Mouse (Mus musculus) embryonic facial prominence, embryonic 10.5 days (tissue): ENCODE measurements around the gene Lrrc75b. TPM values are rescaled to one million over a fixed set of nuclear protein-coding genes. Genes with fewer than 3 reads are reported as not detected.
A peak's percentile ranks its signal among the peaks of the same experiment; 100 is the strongest.
"Not testable (repeated sequence)": the region's sequence is repeated elsewhere in the genome, so short reads cannot be mapped to it uniquely, and the experiment has no call there.

Source experiments
- DNase-seq: peaks from one replicate; pipeline ENCODE4 v3.0.0-alpha.2; 2017; ENCODE audit warnings: low spot score
- H3K27ac ChIP-seq: fragments of 300-500 bp; sonication (generic); replicated peaks from 2 replicates; pipeline ENCODE4 v1.5.1; 2016; ENCODE audit warnings: mild to moderate bottlenecking
- H3K27me3 ChIP-seq: fragments of 300-500 bp; sonication (generic); replicated peaks from 2 replicates; pipeline ENCODE4 v1.6.1; 2016; ENCODE audit warnings: low read depth, mild to moderate bottlenecking; ENCODE audit not compliant: poor library complexity, severe bottlenecking
- H3K36me3 ChIP-seq: fragments of 300-500 bp; sonication (generic); replicated peaks from 2 replicates; pipeline ENCODE4 v1.6.1; 2016; ENCODE audit warnings: mild to moderate bottlenecking, moderate library complexity
- H3K4me1 ChIP-seq: fragments of 300-500 bp; sonication (generic); 2 replicates; pipeline ENCODE4 v1.6.1; 2016
- H3K4me3 ChIP-seq: fragments of 300-500 bp; sonication (generic); 2 replicates; pipeline ENCODE4 v1.5.1; 2016; ENCODE audit warnings: mild to moderate bottlenecking, moderate library complexity
- H3K9me3 ChIP-seq: fragments of 300-500 bp; sonication (generic); 2 replicates; pipeline ENCODE4 v1.6.1; 2016; ENCODE audit warnings: mild to moderate bottlenecking
- WGBS: fragments of 180-500 bp; shearing (Covaris S2); methylation state at CpG from one replicate; pipeline ENCODE4 v1.1.7; 2016; 5-methylcytosine and 5-hydroxymethylcytosine counted together
- polyA plus RNA-seq: library from polyadenylated mRNA; unstranded; fragments of >200 nt; fragmentation: Nextera tagmentation; extraction: Ambion mirVana; gene quantifications from 2 replicates; pipeline ENCODE4 v1.2.1, GENCODE M21; 2016

Gene Lrrc75b
- polyA plus RNA-seq, 1 experiment from 2014 or later, result 1.6 TPM

DNA sequence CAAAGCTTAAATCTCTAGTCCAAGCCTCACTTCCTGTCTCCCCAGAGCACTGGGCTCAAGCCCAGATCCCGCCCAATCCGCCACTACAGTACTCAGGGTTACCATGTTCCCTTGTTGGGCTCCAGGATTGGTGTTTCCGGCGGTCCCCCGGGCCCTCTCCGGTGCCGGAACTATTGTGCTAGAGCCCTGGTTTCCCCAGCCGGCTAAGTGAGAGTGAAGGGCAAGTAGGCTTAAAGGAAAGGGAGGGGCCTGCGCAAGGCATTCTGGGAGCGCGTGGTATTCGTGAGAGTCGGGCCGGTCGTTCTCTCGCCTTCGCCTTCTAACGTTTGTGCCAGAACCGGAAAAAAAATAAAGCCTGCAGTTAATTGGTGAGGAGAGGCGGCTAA lies 42.4 kb downstream of the Lrrc75b start, which contains the start of gene Gucd1:
Gene Gucd1, minus strand, starts transcription at position 215 of the 386 bp plus-strand sequence.
- Histone ChIP-seq H3K27me3 (no peaks in the 10 kb centered on the region), H3K36me3 (peaks cover 40% of the 10 kb centered on the region), H3K27ac (peak within 1 kb of the TSS; percentile 93), H3K4me3 (peak within 1 kb of the TSS; percentile 81), H3K9me3 (no peaks in the 10 kb centered on the region), H3K4me1 (peaks cover 37% of the 10 kb centered on the region)
- 0% methylated on average over 20 of the region's 20 CpGs for WGBS
- DNase-seq, result peak; percentile 97

DNA sequence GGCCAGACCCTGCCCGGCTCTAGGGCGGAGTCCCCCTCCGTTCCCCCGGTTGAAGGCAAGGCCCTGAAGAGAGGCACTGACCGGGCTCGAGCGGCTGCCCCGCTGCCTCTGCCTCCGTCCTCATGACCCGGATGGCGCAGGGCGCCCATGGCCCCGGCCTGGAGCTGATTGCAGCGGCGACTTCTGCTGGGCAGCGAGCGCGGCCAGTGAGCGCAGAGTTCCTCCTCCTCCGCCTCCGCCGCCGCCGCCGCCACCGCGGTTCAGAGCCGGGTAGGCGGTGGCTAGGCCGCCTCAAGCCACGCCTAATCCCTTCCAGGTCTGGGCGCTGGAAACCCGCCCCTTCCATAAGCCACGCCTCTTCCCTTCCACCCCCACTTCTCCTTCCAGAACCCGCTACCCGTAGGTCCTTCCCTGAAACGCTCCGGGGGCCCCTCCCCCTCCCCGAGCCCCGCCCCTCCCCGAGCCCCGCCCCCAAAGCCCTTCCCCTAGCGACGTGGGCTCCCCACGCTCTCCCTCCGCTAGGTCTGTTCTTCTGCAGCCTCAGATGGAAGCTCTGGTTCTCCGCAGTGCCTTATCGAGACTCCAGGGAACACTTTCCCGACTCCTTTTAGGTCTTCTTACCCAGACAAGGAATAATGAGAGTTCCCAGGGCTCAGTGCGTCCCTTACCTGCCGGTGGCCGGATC lies 42.9 kb downstream of the Lrrc75b start, which contains the start of gene Snrpd3:
Gene Snrpd3, plus strand, starts transcription at position 479 of the 685 bp plus-strand sequence.
- peaks cover 37% of the 10 kb centered on the region for H3K4me1 ChIP-seq
- H3K36me3 ChIP-seq, result peaks cover 40% of the 10 kb centered on the region
- under 1% methylated on average over 51 of the region's 52 CpGs for WGBS
- H3K9me3 ChIP-seq, result no peaks in the 10 kb centered on the region
- H3K27ac ChIP-seq, result peak within 1 kb of the TSS; percentile 93
- H3K27me3 ChIP-seq, result no peaks in the 10 kb centered on the region
- peak; percentile 97 for DNase-seq
- H3K4me3 ChIP-seq, result peak within 1 kb of the TSS; percentile 81

DNA sequence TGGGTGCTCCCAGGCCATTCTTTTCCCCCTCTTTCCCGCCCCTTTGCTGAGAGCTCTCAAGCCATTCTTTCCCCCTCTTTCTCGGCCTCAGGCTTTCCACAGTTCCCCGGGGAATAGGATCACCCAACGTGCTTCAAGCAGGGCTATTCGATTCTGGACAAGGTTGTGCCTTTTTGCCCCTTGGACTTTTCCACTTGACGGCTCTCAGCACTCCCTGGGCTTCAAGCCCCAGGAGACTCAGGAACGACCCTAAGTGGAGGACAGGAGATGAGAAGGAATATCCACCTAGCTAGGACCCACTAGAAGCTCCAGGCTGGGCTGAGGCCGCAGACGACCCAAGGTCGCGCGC lies 43.4 kb downstream of the Lrrc75b start:
- peaks cover 37% of the 10 kb centered on the region for H3K4me1 ChIP-seq
- no peaks in the 10 kb centered on the region for H3K9me3 ChIP-seq
- H3K4me3 ChIP-seq, result peak overlapping the region; percentile 81
- under 1% methylated on average over 12 of the region's 12 CpGs for WGBS
- no peak for DNase-seq
- H3K27ac ChIP-seq, result peak overlapping the region; percentile 93
- H3K36me3 ChIP-seq, result peaks cover 40% of the 10 kb centered on the region
- H3K27me3 ChIP-seq, result no peaks in the 10 kb centered on the region

DNA sequence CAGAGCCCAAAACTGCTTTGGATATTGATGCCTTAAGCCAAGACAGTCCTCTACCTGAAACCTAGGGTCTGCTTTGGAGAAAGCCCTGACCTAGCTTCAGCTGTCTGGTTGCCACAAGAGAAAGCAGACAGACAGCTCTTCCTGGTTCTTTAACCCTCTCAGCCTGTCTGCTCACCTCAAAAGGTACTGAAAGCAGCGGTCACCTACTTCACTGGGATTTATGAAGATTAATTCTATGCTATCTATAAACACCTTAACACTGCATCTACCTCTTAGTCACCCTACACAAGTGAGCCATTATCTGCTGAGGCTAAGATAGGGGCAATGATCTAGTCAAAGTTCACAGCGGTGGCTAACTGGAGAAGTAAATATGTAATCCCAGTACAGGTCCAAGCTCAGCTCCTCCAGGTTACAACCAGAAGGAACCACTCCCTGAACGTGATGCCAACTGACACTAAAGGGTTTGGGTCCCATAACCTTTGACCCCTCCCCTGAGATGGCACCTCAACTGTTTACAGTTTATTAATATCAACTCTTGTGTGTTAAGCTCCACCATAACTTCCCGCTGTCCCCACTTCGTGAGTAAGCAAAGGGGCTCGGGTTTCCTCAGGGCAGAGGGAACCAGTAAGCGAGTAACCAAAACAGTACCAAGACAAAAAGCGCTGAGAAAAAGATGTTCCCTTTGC lies 43.9 kb downstream of the Lrrc75b start:
- WGBS, result 21% methylated on average over 8 of the region's 8 CpGs
- DNase-seq, result no peak
- Histone ChIP-seq H3K27ac (peak overlapping the region; percentile 93), H3K36me3 (peaks cover 40% of the 10 kb centered on the region), H3K4me3 (peak overlapping the region; percentile 81), H3K9me3 (no peaks in the 10 kb centered on the region), H3K4me1 (peaks cover 37% of the 10 kb centered on the region), H3K27me3 (no peaks in the 10 kb centered on the region)

DNA sequence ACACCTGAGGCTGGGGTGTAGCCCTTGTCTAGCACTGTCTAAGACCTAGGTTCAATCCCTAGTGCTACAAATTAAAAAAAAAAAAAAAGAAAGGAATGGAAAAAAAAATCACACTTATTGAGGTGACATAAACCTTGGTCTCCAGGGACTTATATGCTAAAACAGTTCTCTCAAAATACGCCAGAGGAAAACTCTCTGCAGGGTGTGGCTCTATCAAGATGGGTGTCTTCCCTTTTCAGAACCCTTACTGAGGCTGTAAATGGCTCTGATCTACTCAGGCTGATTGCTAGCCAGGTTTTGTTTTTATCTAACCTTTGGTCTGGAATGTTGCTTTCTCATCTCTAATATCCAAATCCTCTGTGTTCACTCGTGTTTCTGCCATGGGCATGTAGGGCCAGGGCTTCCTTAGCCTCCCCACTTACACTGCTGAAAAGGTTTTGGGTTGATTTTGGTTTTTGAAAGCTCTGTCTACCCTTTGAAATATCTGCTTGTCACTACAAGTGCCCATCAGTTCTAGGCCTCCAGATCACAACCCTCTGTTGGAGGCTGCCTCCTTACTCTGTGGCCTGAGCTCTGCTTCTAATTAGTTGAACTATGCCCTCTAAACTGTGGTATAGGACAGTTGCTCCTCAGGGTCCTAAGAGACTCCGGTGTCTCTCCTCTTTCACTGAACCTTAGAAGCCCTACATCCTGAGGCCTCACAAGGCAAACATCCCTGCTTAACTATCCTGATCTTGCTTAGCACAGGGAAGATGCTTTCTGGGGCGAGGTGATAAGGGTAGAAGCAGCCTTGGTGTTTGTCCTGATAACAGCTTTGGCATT lies 44.7 kb downstream of the Lrrc75b start:
- Histone ChIP-seq H3K9me3 (no peaks in the 10 kb centered on the region), H3K4me3 (peak overlapping the region; percentile 81), H3K4me1 (peaks cover 33% of the 10 kb centered on the region), H3K27me3 (no peaks in the 10 kb centered on the region), H3K36me3 (peaks cover 40% of the 10 kb centered on the region), H3K27ac (peak overlapping the region; percentile 93)
- peak; percentile 21 for DNase-seq
- WGBS, result 50% methylated on average over 4 of the region's 4 CpGs

DNA sequence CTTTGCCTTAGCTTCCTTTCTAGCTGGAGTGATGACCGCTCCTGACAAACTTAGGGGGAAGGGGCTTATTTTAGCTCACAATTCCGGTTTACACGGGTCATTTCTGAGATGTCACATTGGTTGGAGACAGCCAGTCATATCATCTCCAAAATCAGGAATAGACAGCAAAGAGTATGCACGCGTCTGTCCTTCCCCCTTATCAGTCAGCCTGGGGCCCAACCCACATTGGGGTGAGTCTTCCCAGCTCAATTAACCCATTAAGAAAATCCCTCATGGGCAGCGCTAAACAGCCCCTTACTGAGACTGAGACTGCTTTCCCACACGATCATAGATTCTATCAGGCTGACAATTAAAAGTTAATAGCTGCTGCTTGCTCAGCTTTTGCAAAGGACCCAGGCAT lies 45.8 kb downstream of the Lrrc75b start:
- WGBS, result 76% methylated on average over 7 of the region's 7 CpGs
- no peaks in the 10 kb centered on the region for H3K9me3 ChIP-seq

DNA sequence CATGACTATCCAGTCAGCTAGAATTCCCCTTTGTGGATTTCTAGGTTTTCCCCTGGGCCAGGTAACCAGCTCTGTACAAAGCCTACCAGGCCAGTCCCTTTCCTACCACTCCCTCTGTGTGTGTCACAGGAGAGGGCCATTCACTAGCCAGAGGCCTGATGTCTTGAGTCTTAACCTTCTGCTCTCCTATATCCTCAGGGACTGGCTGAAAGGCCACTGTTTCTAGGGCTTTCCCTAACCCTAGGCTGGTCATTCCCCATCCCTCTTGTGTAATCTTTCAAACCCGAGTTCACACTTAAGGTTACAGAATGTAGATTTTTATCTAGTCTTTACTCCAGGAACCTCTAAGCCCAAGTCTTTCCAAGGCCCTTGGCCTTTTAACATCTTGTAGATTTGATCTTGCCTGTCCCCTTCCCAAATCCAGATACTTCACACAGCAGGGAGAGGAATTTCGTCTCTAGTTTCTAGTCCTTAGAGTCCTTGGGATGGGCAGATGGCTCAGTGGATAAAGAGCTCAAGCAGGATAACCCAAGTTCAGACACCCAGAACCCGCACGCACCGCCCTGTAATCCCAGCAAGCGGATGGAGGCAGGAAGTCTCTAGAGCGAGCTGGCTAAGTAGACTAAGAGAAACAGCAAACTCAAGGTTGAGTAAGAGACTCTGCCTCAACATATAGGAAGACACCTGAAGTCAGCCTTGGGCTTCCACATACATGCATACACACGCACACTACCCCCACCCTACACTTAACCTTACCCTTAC lies 46.6 kb downstream of the Lrrc75b start:
- 89% methylated on average over 8 of the region's 8 CpGs for WGBS
- Histone ChIP-seq H3K27me3 (no peaks in the 10 kb centered on the region), H3K4me3 (no peak overlapping the region), H3K36me3 (peaks cover 45% of the 10 kb centered on the region), H3K27ac (no peak overlapping the region), H3K9me3 (no peaks in the 10 kb centered on the region), H3K4me1 (peaks cover 22% of the 10 kb centered on the region)
- DNase-seq, result no peak

More for the DNA sequence above, 45.8 kb downstream of the Lrrc75b start:
- Histone ChIP-seq H3K27me3 (no peaks in the 10 kb centered on the region), H3K36me3 (peaks cover 40% of the 10 kb centered on the region), H3K4me3 (no peak overlapping the region), H3K27ac (no peak overlapping the region), H3K4me1 (peaks cover 31% of the 10 kb centered on the region)
- no peak for DNase-seq

DNA sequence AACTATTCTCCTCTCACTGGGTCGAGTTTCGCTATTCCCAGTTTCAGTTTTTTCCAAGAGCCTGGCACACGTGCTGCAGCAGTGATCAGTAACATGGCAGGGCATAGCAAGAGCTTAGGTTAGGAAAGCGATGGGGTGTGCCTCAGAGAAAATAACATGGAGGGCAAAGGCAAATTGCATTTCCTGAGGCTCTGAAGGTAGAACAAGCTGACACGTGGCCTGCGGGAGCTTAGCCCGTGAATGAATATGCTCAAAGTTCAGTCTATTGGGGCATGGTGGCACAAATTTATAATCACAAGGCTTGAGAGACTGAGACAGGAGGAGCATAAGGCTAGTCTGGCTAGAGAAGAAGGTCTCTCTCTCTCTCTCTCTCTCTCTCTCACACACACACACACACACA lies 47.3 kb downstream of the Lrrc75b start:
- H3K36me3 ChIP-seq, result peaks cover 52% of the 10 kb centered on the region
- no peak overlapping the region for H3K27ac ChIP-seq
- no peaks in the 10 kb centered on the region for H3K27me3 ChIP-seq
- 87% methylated on average over 7 of the region's 7 CpGs for WGBS
- H3K4me1 ChIP-seq, result peaks cover 21% of the 10 kb centered on the region
- no peak for DNase-seq
- H3K4me3 ChIP-seq, result no peak overlapping the region
- no peaks in the 10 kb centered on the region for H3K9me3 ChIP-seq

DNA sequence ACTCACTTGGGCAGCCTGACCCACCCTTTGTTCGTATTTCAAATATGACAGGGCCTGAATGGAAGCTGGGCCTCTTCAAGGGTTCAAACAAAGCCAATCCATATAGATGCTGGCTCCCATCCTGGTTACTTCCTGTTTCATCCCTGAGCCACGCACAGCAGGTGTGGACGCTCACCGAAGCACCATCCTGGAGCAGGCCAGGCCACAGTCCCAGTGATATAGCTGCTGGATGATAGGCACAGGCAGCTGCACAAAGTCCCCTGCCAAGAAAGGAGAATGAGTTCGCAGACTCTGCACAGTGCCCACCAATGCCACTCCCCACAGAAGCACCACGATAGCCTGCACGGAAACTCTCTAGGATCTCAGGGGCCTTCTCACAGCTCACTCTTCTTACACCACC lies 48.2 kb downstream of the Lrrc75b start:
- H3K27me3 ChIP-seq, result no peaks in the 10 kb centered on the region
- H3K4me3 ChIP-seq, result no peak overlapping the region
- H3K4me1 ChIP-seq, result peaks cover 21% of the 10 kb centered on the region
- peaks cover 61% of the 10 kb centered on the region for H3K36me3 ChIP-seq
- WGBS, result 96% methylated on average over 7 of the region's 7 CpGs
- H3K9me3 ChIP-seq, result no peaks in the 10 kb centered on the region
- DNase-seq, result no peak
- no peak overlapping the region for H3K27ac ChIP-seq

DNA sequence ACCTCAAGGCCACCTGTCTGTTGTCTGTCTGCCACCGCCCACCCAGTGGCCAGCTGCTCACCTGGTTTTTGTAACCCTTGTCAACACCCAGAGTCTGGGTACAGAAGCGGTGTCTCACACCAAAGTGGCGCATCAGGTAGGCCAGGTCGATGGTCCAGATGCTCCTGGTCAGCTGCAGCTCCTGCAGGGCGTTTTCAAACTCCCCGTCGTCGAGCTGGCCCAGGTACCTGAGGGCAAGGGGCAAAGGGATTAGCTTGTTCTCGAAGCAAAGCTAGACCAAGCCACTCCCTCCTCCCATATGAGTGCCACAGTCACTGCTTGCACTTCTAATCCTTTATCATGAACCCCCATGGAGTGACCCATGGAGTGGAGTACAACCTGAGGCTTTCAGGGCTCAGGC lies 49.1 kb downstream of the Lrrc75b start:
- DNase-seq, result no peak
- Histone ChIP-seq H3K4me1 (peaks cover 13% of the 10 kb centered on the region), H3K9me3 (no peaks in the 10 kb centered on the region), H3K27ac (no peak overlapping the region), H3K36me3 (peaks cover 69% of the 10 kb centered on the region), H3K27me3 (no peaks in the 10 kb centered on the region), H3K4me3 (no peak overlapping the region)
- WGBS, result 86% methylated on average over 9 of the region's 9 CpGs

DNA sequence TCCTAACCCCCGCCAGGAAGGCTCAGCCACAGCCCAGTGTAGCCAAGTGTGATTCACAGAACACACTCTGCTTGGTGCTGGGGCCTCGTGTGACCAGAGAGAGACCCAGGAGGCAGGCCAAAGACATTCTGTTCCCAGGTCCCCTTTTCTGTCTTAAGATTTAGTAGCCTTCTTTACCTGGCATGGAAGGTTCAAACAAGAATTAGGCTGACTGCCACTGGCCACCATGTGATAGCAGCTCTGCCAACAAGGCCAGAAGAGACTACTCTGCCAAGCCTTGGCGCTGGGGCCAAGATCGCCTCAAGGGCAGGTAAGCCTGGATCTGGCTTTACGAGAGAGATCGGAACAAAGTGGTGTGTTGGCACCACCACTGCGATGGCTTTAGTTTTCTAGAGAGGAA lies 49.7 kb downstream of the Lrrc75b start:
- DNase-seq, result no peak
- H3K4me1 ChIP-seq, result peaks cover 7% of the 10 kb centered on the region
- no peaks in the 10 kb centered on the region for H3K9me3 ChIP-seq
- WGBS, result 93% methylated on average over 7 of the region's 7 CpGs
- no peak overlapping the region for H3K4me3 ChIP-seq
- H3K27me3 ChIP-seq, result no peaks in the 10 kb centered on the region
- no peak overlapping the region for H3K27ac ChIP-seq
- peaks cover 69% of the 10 kb centered on the region for H3K36me3 ChIP-seq

DNA sequence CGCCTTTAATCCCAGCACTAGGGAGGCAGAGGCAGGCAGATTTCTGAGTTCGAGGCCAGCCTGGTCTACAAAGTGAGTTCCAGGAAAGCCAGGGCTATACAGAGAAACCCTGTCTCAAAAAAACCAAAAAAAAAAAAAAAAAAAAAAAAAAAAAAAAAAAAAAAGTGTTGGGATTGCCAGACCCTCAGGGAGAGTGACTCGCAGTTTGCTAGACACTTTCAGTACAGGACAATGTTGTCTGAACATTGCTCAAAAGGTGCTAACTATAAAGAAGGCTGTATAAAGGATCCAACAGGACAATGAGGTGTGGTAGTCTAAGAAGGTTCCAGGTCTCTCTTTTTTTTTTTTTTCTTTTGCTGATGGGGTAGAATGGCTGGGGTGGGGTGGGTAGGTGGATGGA lies 54.2 kb downstream of the Lrrc75b start:
- not testable (repeated sequence) for H3K9me3 ChIP-seq, H3K27me3 ChIP-seq, H3K27ac ChIP-seq, H3K4me1 ChIP-seq, H3K4me3 ChIP-seq, DNase-seq
- peaks cover 48% of the 10 kb centered on the region for H3K36me3 ChIP-seq
- 90% methylated on average over 3 of the region's 3 CpGs for WGBS
